Mouse (Mus musculus) cerebellum, adult 9-10 months (tissue): ENCODE results near the gene Kif3b.
"Not testable (repeated sequence)": the region's sequence is repeated elsewhere in the genome, so short reads cannot be mapped to it uniquely, and the experiment has no call there.

Experiments
- DNase-seq: peaks from one replicate; pipeline ENCODE4 v3.0.0; 2022

The Kif3b gene

GRCm38 (mm10) chr2:153290938-153291928, at the start of gene Kif3b:
TSS of gene Kif3b (plus strand) at chr2:153291413.
- DNase-seq: peak; percentile 84

- no peak for DNase-seq
These were observed 49.1 kb upstream of the Kif3b start for GRCm38 (mm10) chr2:153242156-153242555.

GRCm38 (mm10) chr2:153249751-153250150, 41.5 kb upstream of the Kif3b start:
- no peak for DNase-seq

GRCm38 (mm10) chr2:153256604-153257003, 34.6 kb upstream of the Kif3b start:
- no peak for DNase-seq

GRCm38 (mm10) chr2:153259030-153259863, 32.0 kb upstream of the Kif3b start:
- no peak for DNase-seq

GRCm38 (mm10) chr2:153259864-153260674, 31.1 kb upstream of the Kif3b start:
- no peak for DNase-seq

- DNase-seq: no peak
These were observed 28.2 kb upstream of the Kif3b start for GRCm38 (mm10) chr2:153263053-153263452.

GRCm38 (mm10) chr2:153267331-153267730, 23.9 kb upstream of the Kif3b start:
- no peak for DNase-seq

- not testable (repeated sequence) for DNase-seq
These were observed 20.8 kb upstream of the Kif3b start for GRCm38 (mm10) chr2:153270231-153270915.

GRCm38 (mm10) chr2:153274200-153274918, 16.9 kb upstream of the Kif3b start:
- not testable (repeated sequence) for DNase-seq

- no peak for DNase-seq
These were observed 16.3 kb upstream of the Kif3b start for GRCm38 (mm10) chr2:153274919-153275247.

GRCm38 (mm10) chr2:153275577-153275976, 15.6 kb upstream of the Kif3b start:
- not testable (repeated sequence) for DNase-seq

- no peak for DNase-seq
These were observed 14.8 kb upstream of the Kif3b start for GRCm38 (mm10) chr2:153276440-153276839.

GRCm38 (mm10) chr2:153276846-153277245, 14.4 kb upstream of the Kif3b start:
- not testable (repeated sequence) for DNase-seq

- DNase-seq: no peak
These were observed 12.9 kb upstream of the Kif3b start for GRCm38 (mm10) chr2:153278357-153278756.

GRCm38 (mm10) chr2:153283919-153284318, 7.3 kb upstream of the Kif3b start:
- no peak for DNase-seq

- DNase-seq: no peak
These were observed 4.7 kb upstream of the Kif3b start for GRCm38 (mm10) chr2:153286524-153286923.

- no peak for DNase-seq
These were observed 3.4 kb upstream of the Kif3b start for GRCm38 (mm10) chr2:153287835-153288234.

GRCm38 (mm10) chr2:153292305-153292861, 1.2 kb downstream of the Kif3b start:
- DNase-seq: no peak

- no peak for DNase-seq
These were observed 4.0 kb downstream of the Kif3b start for GRCm38 (mm10) chr2:153295196-153295595.

- peak; percentile 50 for DNase-seq
These were observed 6.6 kb downstream of the Kif3b start for GRCm38 (mm10) chr2:153297771-153298170.
